Mouse (Mus musculus): Measurements from ENCODE around the gene Ms4a6d.
"Not testable (repeated sequence)": the region's sequence is repeated elsewhere in the genome, so short reads cannot be mapped to it uniquely, and the experiment has no call there.

Ms4a6d gene

GRCm38 (mm10) chr19:11589205-11589604 is 15.4 kb downstream of the Ms4a6d start:
- in situ Hi-C loops (cut with MboI; ENCODE audit: low sequenced_read_pairs), result no loop called here

DNA sequence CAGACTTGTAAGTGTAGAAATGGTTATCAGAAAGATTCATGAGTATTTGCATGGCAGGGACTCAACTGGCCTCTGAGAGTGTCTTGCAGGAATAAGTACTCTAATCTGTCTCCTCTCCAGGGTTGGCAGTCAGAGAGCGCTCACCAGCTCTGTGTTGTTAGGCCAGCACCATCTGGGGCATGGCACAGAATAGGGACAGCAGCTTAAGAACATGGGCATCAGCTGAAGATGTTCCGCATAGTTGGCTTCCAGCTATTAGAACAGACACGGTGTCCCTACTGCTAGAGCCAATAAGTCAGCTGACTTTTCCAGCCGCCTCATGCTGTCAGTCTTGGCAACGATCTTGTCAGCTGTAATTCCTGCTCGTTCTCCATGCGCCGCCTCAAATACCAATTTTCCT is 29.7 kb downstream of the Ms4a6d start:
- in situ Hi-C loops (cut with MboI; ENCODE audit: low sequenced_read_pairs), result no loop called here

GRCm38 (mm10) chr19:11559560-11559959 is 45.1 kb downstream of the Ms4a6d start:
- in situ Hi-C loops (cut with MboI; ENCODE audit: low sequenced_read_pairs), result not testable (repeated sequence)

- in situ Hi-C loops (cut with MboI; ENCODE audit: low sequenced_read_pairs), result no loop called here
Measured at GRCm38 (mm10) chr19:11554726-11555125, 49.9 kb downstream of the Ms4a6d start.

GRCm38 (mm10) chr19:11547911-11548310 is 56.7 kb downstream of the Ms4a6d start:
- in situ Hi-C loops (cut with MboI; ENCODE audit: low sequenced_read_pairs), result no loop called here

GRCm38 (mm10) chr19:11544383-11544782 is 60.3 kb downstream of the Ms4a6d start:
- in situ Hi-C loops (cut with MboI; ENCODE audit: low sequenced_read_pairs), result not testable (repeated sequence)

GRCm38 (mm10) chr19:11540166-11540821 is 64.4 kb downstream of the Ms4a6d start:
- in situ Hi-C loops (cut with MboI; ENCODE audit: low sequenced_read_pairs), result not testable (repeated sequence)

- in situ Hi-C loops (cut with MboI; ENCODE audit: low sequenced_read_pairs), result no loop called here
Measured at GRCm38 (mm10) chr19:11537336-11537735, 67.3 kb downstream of the Ms4a6d start.
